Mouse (Mus musculus): ENCODE measurements around the gene Csrp1. TPM values are rescaled to one million over a fixed set of nuclear protein-coding genes. Genes with fewer than 3 reads are reported as not detected.

Csrp1 gene
- polyA plus RNA-seq, 1 experiment from 2014 or later, result 51.9 TPM

DNA sequence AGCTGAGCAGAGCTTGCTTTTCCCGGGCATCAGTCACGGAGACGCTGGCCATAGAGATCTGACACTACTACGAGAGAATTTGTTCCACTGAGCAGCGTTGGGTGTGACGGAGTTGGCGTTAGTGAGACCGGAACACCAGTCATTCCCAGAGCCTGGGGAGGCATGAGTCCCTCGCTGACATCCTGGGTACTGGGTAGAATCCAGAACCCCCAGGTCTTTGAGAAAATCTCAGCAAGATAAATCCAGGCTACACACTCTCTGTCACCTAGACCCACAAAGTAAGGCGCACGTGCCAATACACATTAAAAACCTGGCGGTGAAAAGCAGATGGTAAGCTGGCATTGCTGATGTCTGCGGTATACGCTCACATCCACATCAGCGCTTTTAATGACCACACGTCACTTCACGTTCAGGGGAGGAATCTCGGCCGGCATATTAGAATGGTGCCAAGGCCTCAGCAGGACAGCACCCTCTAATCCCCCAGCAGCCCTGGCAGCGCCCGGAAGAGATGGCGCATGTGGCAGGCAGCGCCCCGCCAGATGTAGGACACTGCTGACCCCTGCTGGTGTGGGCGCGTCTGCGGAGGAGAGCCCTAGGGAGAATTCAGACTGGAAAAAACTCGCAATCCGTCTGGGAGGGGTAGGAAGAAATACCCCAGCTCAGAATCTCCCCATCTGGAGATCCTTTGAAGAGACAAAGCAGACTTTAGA is 20.7 kb upstream of the Csrp1 start:
- WGBS, result 2% methylated on average over 29 of the region's 29 CpGs
- Histone ChIP-seq H3K4me1 (peaks cover 24% of the 10 kb centered on the region), H3K9me3 (peaks cover 7% of the 10 kb centered on the region; the same call in 1 of the 2 replicates), H3K27me3 (replicated peaks; ENCODE audit: low read depth, poor library complexity, severe bottlenecking) (peaks cover 35% of the 10 kb centered on the region), H3K4me3 (peak overlapping the region; percentile 48), H3K36me3 (replicated peaks) (no peaks in the 10 kb centered on the region), H3K27ac (replicated peaks) (no peak overlapping the region)
- peak; percentile 82 for DNase-seq (ENCODE audit: low spot score)

DNA sequence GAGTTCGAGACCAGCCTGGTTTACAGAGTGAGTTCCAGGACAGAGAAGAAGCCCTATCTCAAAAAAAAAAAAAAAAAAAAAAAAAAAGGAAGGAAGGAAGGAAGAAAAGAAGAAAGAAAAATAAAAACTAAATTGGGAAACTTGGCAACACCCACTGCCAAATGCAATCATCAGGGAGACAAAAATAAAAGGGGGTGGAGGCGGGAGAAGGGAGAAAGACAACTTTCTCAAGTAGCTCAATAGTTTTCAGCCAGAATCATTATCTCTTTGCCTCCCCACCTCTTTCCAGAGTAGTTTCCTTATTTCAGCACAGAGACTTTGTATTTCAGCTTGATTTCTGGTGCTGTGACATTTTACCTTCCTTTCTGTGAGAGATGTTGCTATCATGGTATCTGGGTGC is 20.0 kb upstream of the Csrp1 start:
- peaks cover 7% of the 10 kb centered on the region; the same call in 1 of the 2 replicates for H3K9me3 ChIP-seq

DNA sequence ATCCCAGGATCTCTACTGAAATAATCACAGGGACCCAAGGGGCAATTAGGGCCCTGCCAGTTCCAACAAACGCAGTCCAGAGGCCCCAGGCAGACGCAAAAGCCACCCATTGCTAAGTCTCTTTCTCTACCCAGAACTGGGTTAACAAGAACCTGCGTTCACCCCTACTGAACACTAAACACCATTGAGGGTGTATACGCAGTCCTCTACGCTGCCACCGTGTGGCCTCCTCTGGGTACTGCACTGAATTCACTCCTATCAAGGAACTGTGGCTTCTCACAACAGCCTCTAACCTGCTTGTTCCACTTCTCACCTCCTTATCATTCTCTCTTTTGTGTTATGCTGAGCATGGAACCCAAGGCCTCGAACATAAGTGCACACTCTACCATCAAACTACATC is 19.3 kb upstream of the Csrp1 start:
- WGBS, result 3% methylated on average over 7 of the region's 7 CpGs
- Histone ChIP-seq H3K9me3 (peaks cover 7% of the 10 kb centered on the region; the same call in 1 of the 2 replicates), H3K4me1 (peaks cover 24% of the 10 kb centered on the region), H3K36me3 (replicated peaks) (no peaks in the 10 kb centered on the region), H3K27me3 (replicated peaks; ENCODE audit: low read depth, poor library complexity, severe bottlenecking) (peaks cover 35% of the 10 kb centered on the region), H3K4me3 (no peak overlapping the region), H3K27ac (replicated peaks) (no peak overlapping the region)
- DNase-seq (ENCODE audit: low spot score), result peak; percentile 85

More for the DNA sequence above, 20.0 kb upstream of the Csrp1 start:
- Histone ChIP-seq H3K4me1 (peaks cover 24% of the 10 kb centered on the region), H3K4me3 (peak overlapping the region; percentile 48; the same call in 1 of the 2 replicates), H3K36me3 (replicated peaks) (no peaks in the 10 kb centered on the region), H3K27me3 (replicated peaks; ENCODE audit: low read depth, poor library complexity, severe bottlenecking) (peaks cover 35% of the 10 kb centered on the region), H3K27ac (replicated peaks) (no peak overlapping the region)
- WGBS, result 58% methylated on average over 2 of the region's 2 CpGs
- no peak for DNase-seq (ENCODE audit: low spot score)

DNA sequence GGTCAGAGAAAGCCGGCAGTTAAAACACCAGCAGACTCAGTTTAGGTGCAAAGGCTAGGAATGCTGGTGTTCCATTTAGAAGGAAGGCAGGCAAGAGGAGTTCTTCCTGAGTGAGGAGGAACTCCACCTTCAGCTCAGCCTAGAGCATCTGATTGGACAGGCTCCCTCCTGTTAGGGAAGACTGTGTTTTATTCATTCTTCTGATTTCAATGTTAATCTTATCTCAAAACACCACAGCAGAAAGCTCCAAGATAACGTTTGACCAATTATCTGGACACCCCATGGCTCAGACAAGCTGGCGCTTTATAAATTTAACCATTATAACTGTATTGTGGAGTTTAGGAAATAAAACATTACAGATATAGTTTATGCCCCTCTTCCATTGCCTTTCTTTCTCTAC is 18.5 kb upstream of the Csrp1 start:
- H3K36me3 ChIP-seq (replicated peaks), result no peaks in the 10 kb centered on the region
- no peak overlapping the region for H3K4me3 ChIP-seq
- peaks cover 7% of the 10 kb centered on the region; the same call in 1 of the 2 replicates for H3K9me3 ChIP-seq
- no peak for DNase-seq (ENCODE audit: low spot score)
- 48% methylated on average over 3 of the region's 3 CpGs for WGBS
- H3K4me1 ChIP-seq, result peaks cover 24% of the 10 kb centered on the region
- H3K27me3 ChIP-seq (replicated peaks; ENCODE audit: low read depth, poor library complexity, severe bottlenecking), result peaks cover 35% of the 10 kb centered on the region
- no peak overlapping the region for H3K27ac ChIP-seq (replicated peaks)

GRCm38 (mm10) chr1:135702722-135703121 is 17.1 kb upstream of the Csrp1 start:
- peaks cover 20% of the 10 kb centered on the region for H3K4me1 ChIP-seq
- H3K9me3 ChIP-seq, result no peaks in the 10 kb centered on the region
- no peaks in the 10 kb centered on the region for H3K36me3 ChIP-seq (replicated peaks)
- H3K27me3 ChIP-seq (replicated peaks; ENCODE audit: low read depth, poor library complexity, severe bottlenecking), result peaks cover 24% of the 10 kb centered on the region
- H3K4me3 ChIP-seq, result no peak overlapping the region
- 82% methylated on average over 2 of the region's 2 CpGs for WGBS
- DNase-seq (ENCODE audit: low spot score), result no peak
- H3K27ac ChIP-seq (replicated peaks), result no peak overlapping the region

DNA sequence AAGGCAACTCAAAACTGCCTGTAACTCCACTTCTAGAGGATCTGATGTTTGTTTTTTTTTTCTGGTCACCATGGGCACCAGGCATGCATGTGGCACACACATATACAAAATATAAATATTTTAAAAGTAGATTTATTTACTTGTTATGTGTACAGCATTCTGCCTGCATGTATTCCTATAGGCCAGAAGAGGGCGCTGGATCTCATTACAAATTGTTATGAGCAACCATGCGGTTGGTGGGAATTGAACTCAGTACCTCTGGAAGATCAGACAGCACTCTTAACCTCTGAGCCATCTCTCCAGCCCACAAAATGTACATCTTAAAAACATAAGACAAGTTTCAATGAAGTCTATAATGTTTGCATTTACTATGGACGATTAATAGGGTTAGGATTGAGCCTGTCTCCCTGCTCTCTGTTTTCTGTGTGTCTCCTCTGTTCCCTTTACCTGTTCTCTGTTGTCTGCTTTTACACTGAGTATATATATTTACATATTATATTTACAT is 15.5 kb upstream of the Csrp1 start:
- 62% methylated on average over 3 of the region's 3 CpGs for WGBS
- Histone ChIP-seq H3K27ac (replicated peaks) (no peak overlapping the region), H3K4me3 (no peak overlapping the region)

GRCm38 (mm10) chr1:135708369-135708768 is 11.5 kb upstream of the Csrp1 start:
- 48% methylated on average over 4 of the region's 4 CpGs for WGBS
- Histone ChIP-seq H3K4me1 (peaks cover 2% of the 10 kb centered on the region; the same call in 1 of the 2 replicates), H3K27me3 (replicated peaks; ENCODE audit: low read depth, poor library complexity, severe bottlenecking) (no peaks in the 10 kb centered on the region), H3K4me3 (peak overlapping the region; percentile 28; the same call in 1 of the 2 replicates), H3K9me3 (no peaks in the 10 kb centered on the region), H3K27ac (replicated peaks) (no peak overlapping the region), H3K36me3 (replicated peaks) (no peaks in the 10 kb centered on the region)
- no peak for DNase-seq (ENCODE audit: low spot score)

More for the DNA sequence above, 15.5 kb upstream of the Csrp1 start:
- H3K36me3 ChIP-seq (replicated peaks), result no peaks in the 10 kb centered on the region
- H3K4me1 ChIP-seq, result peaks cover 3% of the 10 kb centered on the region
- no peak for DNase-seq (ENCODE audit: low spot score)
- no peaks in the 10 kb centered on the region for H3K9me3 ChIP-seq
- peaks cover 8% of the 10 kb centered on the region; the same call in 1 of the 2 replicates for H3K27me3 ChIP-seq (replicated peaks; ENCODE audit: low read depth, poor library complexity, severe bottlenecking)

- Histone ChIP-seq H3K4me3 (no peak overlapping the region), H3K36me3 (replicated peaks) (no peaks in the 10 kb centered on the region), H3K27me3 (replicated peaks; ENCODE audit: low read depth, poor library complexity, severe bottlenecking) (no peaks in the 10 kb centered on the region), H3K4me1 (peaks cover 15% of the 10 kb centered on the region; the same call in 1 of the 2 replicates), H3K9me3 (no peaks in the 10 kb centered on the region), H3K27ac (replicated peaks) (no peak overlapping the region)
- no peak for DNase-seq (ENCODE audit: low spot score)
- WGBS, result 56% methylated on average over 7 of the region's 7 CpGs
These were observed 8.7 kb upstream of the Csrp1 start for GRCm38 (mm10) chr1:135711126-135711525.

- DNase-seq (ENCODE audit: low spot score), result no peak
- H3K27me3 ChIP-seq (replicated peaks; ENCODE audit: low read depth, poor library complexity, severe bottlenecking), result no peaks in the 10 kb centered on the region
- 77% methylated on average over 9 of the region's 9 CpGs for WGBS
- no peak overlapping the region for H3K4me3 ChIP-seq
- H3K36me3 ChIP-seq (replicated peaks), result no peaks in the 10 kb centered on the region
- H3K4me1 ChIP-seq, result peaks cover 15% of the 10 kb centered on the region; the same call in 1 of the 2 replicates
- H3K9me3 ChIP-seq, result no peaks in the 10 kb centered on the region
- H3K27ac ChIP-seq (replicated peaks), result no peak overlapping the region
These were observed 5.6 kb upstream of the Csrp1 start for GRCm38 (mm10) chr1:135714028-135714815.

DNA sequence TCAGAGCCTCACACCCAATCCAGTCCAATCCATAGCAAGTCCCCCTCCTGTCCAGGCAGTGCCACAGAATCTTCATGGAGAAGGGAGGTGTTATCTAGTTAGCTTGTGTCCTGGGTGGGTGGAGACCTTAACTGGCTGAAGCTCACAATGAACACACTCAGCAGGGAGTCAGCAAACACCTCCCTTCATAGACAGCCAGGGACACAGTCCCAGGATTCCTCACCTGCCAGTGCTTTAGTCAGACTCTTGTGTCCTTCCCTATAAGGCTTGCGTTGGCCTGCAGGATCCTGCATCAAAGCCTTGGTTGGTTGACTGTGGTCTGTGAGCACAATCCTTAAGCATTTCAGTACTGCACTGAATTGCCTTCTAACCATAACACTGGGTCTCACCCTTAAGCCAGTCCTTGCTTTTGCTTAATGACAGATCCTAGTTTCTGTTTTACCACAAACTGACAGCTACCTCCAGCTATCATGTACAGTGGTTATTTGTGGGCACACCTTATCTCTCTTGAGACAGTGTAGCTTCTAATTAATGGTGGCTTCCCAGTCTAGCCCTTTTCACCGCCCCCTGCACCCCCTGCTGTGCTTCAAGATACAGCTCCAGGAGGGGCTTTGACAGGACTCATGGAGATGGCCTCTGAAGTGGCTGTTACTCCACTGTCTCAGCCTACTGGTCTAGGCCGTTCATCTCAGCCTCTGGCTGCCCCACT is 4.8 kb upstream of the Csrp1 start:
- Histone ChIP-seq H3K9me3 (no peaks in the 10 kb centered on the region), H3K36me3 (replicated peaks) (no peaks in the 10 kb centered on the region), H3K4me1 (peaks cover 21% of the 10 kb centered on the region), H3K4me3 (no peak overlapping the region), H3K27me3 (replicated peaks; ENCODE audit: low read depth, poor library complexity, severe bottlenecking) (no peaks in the 10 kb centered on the region), H3K27ac (replicated peaks) (no peak overlapping the region)
- DNase-seq (ENCODE audit: low spot score), result no peak
- 74% methylated on average over 3 of the region's 3 CpGs for WGBS

DNA sequence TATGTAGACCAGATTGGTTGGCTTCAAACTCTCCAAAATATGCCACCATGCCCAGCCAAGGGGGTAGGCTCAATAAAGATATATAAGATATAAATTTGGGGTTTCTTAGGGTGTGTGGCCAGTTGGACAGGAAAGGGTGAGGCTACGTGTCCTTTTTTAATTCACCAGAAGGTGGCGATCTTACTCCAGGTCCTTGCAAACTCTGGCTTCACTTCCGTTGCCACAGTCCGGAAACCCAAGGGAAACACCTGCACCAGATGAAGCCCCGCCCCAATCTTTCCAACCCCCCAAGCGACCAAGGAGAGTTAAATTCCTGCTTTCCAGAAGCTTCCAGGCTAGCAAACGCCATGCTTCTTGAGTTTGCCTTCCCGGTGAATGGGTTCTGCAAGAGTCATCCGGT is 375 bp upstream of the Csrp1 start:
- peaks cover 23% of the 10 kb centered on the region; the same call in 1 of the 2 replicates for H3K4me1 ChIP-seq
- no peaks in the 10 kb centered on the region for H3K27me3 ChIP-seq (replicated peaks; ENCODE audit: low read depth, poor library complexity, severe bottlenecking)
- no peak overlapping the region for H3K27ac ChIP-seq (replicated peaks)
- no peaks in the 10 kb centered on the region for H3K36me3 ChIP-seq (replicated peaks)
- WGBS, result 19% methylated on average over 9 of the region's 9 CpGs
- peak; percentile 69 for DNase-seq (ENCODE audit: low spot score)
- H3K4me3 ChIP-seq, result no peak overlapping the region
- H3K9me3 ChIP-seq, result no peaks in the 10 kb centered on the region

- H3K9me3 ChIP-seq, result no peaks in the 10 kb centered on the region
- peaks cover 14% of the 10 kb centered on the region; the same call in 1 of the 2 replicates for H3K4me1 ChIP-seq
- H3K27me3 ChIP-seq (replicated peaks; ENCODE audit: low read depth, poor library complexity, severe bottlenecking), result peaks cover 10% of the 10 kb centered on the region
- 53% methylated on average over 1 of the region's 1 CpGs for WGBS
- DNase-seq (ENCODE audit: low spot score), result no peak
- no peak overlapping the region for H3K4me3 ChIP-seq
- H3K36me3 ChIP-seq (replicated peaks), result no peaks in the 10 kb centered on the region
- no peak overlapping the region for H3K27ac ChIP-seq (replicated peaks)
These were observed 3.2 kb downstream of the Csrp1 start for GRCm38 (mm10) chr1:135723016-135723415.
